Mouse (Mus musculus): ENCODE measurements around the gene Gns. TPM values are rescaled to one million over a fixed set of nuclear protein-coding genes. Genes with fewer than 3 reads are reported as not detected.

Gns gene
- total RNA-seq, 1 experiment from 2014 or later: 88.1 TPM

DNA sequence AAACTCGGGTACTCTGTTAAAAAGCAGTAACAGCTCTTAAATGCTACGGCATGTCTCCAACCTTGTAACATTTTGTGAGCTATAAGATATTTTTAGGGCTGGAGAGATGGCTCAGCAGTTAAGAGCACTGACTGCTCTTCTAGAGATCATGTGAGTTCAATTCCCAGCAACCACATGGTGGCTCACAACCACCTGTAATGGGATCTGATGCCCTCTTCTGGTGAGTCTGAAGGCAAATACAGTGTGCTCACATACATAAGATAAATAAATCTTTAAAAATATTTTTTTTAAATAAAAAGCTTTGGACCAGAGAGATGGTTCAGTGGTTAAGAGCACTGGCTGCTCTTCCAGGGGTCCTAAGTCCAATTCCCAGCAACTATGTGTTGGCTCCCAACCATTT, 4.5 kb upstream of the Gns start:
- ATAC-seq (replicated peaks; ENCODE audit: insufficient number of reproducible peaks, low FRiP score, low TSS enrichment, poor library complexity, severe bottlenecking): no peak

DNA sequence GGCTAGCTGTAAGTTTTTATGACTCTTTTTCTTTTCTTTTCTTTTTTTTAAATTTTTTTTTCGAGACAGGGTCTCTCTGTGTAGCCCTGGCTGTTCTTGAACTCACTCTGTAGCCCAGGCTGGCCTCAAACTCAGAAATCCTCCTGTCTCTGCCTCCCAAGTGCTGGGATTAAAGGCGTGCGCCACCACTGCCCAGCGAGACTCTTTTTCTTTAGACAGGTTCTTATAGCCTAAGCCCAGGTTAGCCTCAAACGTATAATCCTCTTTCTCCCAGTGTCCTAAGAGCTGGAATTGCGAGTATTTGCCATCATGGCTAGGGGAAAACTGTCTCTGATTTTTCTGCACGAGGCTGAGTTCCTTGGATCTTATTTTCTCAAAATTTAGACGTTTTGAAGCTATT, 1.7 kb upstream of the Gns start:
- no peak for ATAC-seq (replicated peaks; ENCODE audit: insufficient number of reproducible peaks, low FRiP score, low TSS enrichment, poor library complexity, severe bottlenecking)

DNA sequence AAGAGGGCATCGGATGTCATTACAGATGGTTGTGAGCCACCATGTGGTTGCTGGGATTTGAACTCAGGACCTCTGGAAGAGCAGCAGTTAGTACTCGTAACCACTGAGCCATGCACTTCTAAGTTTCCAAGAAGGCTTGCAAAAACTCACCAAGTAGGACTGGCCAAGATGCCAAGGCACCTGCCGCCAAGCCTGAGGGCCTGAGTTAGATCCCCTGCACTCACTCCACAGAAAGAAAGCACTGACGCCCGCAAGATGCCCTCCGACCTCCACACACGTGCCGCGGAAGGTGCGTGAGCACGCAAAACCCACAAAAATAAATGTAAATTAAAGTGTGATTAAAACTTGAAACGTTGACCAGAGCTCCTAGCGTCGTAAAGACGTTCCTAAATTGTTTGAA, 584 bp upstream of the Gns start:
- ATAC-seq (replicated peaks; ENCODE audit: insufficient number of reproducible peaks, low FRiP score, low TSS enrichment, poor library complexity, severe bottlenecking): no peak

DNA sequence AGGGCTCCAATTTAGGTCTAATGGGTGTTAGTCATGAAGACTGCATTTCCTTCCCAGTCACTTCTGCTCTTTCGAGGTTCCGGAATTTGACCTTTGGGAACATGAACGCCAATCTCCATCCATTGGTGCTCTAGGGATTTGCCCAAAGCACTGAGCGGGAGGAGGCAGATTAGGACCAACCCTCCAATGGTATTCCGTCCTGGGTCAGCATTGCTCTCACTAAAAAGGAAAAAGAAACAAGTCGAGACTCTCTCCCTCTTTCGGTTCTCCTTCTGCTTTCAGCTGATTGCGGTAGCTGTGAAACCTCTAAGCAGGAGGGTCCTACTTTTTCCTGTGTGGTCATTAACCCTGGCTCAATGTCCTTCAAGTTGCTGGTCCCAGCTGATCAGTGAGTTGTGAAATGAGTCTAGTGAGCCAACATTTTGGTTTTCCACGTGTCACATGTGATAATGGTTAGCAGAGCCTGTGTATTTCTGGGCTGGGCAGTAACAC, 937 bp downstream of the Gns start:
- peak; percentile 74 for ATAC-seq (replicated peaks; ENCODE audit: insufficient number of reproducible peaks, low FRiP score, low TSS enrichment, poor library complexity, severe bottlenecking)

DNA sequence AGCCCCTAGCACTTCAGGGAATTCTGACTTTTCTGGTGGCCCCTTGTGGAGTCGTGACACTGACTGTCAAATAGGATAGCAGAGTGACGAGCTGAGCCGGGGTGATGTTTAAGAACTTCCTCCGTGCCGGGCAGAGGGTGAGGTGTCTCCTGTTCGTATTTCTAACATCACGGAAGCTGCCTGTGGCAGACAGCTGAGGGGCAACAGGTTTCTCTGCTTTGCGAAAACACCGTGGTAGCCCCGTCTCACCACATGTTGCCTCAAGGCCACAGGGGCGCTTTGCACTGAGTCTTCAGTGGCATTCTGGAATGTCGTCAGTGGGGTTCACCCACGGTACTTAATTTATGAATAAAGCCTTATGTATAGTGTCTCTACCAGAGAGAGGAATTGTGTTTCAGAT, 2.4 kb downstream of the Gns start:
- ATAC-seq (replicated peaks; ENCODE audit: insufficient number of reproducible peaks, low FRiP score, low TSS enrichment, poor library complexity, severe bottlenecking): no peak

DNA sequence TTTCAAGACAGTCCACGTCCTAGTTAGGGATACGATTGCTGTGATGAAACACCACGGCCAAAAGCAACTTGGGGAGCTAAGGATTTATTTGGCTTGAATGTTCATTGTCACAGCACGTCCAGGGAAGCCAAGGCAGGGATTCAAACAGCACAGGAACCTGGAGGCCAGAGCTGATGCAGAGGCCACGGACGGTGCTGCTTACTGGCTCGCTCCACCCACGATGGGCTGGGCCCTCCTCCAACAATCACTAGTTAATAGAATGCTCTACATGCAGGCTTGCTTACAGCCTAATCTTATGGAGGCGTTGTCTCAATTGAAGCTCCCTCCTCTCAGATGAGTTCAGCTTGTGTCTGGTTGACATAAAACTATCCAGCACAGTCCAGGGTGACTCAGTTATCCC, 2.9 kb downstream of the Gns start:
- no peak for ATAC-seq (replicated peaks; ENCODE audit: insufficient number of reproducible peaks, low FRiP score, low TSS enrichment, poor library complexity, severe bottlenecking)

GRCm38 (mm10) chr10:121368783-121369465, 4.0 kb downstream of the Gns start:
- ATAC-seq (replicated peaks; ENCODE audit: insufficient number of reproducible peaks, low FRiP score, low TSS enrichment, poor library complexity, severe bottlenecking): no peak

DNA sequence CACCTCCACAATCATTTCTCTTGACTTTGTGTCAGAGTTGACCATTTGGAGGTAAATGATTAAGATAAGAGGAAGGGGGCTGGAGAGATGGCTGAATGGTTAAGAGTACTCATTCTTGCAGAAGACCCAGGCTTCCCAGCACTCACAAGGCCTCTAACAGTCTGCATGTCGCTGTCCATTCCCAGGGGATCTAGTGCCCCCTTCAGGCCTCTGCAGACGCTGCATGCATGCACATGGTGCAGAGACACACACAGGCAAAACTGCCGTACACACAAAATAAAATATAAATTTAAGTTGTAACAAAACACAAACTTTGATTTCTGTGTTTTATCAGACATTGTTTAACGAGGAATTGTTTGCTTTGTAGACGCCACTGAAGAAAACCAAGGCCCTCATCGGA, 5.9 kb downstream of the Gns start:
- no peak for ATAC-seq (replicated peaks; ENCODE audit: insufficient number of reproducible peaks, low FRiP score, low TSS enrichment, poor library complexity, severe bottlenecking)

GRCm38 (mm10) chr10:121374013-121374412, 9.1 kb downstream of the Gns start:
- ATAC-seq (replicated peaks; ENCODE audit: insufficient number of reproducible peaks, low FRiP score, low TSS enrichment, poor library complexity, severe bottlenecking): no peak

GRCm38 (mm10) chr10:121374693-121375620, 10.1 kb downstream of the Gns start:
- ATAC-seq (replicated peaks; ENCODE audit: insufficient number of reproducible peaks, low FRiP score, low TSS enrichment, poor library complexity, severe bottlenecking): peak; percentile 65

DNA sequence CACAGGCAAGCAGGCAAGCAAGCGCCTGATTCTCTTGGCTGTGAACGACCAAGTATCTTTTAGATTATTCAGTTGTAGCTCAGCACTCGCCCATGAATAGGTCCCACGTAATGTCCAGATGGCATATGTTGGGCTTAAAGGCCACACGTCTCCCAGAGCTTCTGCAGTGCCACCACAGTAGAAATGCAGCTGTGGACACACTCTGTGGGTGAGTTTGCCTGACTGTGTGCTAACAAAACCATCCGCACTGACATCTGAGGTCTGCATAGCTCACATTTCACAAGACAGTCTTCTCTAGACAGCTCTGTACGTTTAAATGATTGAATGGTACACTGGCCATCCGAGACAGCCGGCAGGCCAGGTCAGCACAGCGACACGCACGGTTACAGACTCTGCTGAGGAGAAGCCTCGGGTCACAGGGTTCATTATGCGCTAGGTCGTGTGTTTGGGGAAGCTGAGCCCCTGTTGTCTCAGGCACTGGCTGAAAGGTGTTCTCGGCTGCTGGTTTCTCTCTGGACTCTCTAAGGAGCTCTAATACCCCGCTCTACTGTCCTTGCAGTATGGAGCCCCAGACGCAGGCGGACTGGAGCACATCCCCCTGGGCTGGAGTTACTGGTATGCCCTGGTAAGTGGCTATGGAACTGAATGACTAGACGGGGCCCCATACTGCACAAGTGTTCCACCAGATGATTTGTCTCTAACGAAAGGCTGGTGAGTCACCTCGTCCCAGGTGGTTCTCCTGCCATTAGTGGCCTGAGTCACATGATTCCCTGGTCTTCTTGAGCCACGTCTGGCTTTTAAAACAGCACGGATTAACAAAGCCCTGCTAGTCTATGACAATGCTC, 11.0 kb downstream of the Gns start:
- ATAC-seq (replicated peaks; ENCODE audit: insufficient number of reproducible peaks, low FRiP score, low TSS enrichment, poor library complexity, severe bottlenecking): no peak

- ATAC-seq (replicated peaks; ENCODE audit: insufficient number of reproducible peaks, low FRiP score, low TSS enrichment, poor library complexity, severe bottlenecking): no peak
Measured at GRCm38 (mm10) chr10:121376530-121377271, 11.8 kb downstream of the Gns start.

DNA sequence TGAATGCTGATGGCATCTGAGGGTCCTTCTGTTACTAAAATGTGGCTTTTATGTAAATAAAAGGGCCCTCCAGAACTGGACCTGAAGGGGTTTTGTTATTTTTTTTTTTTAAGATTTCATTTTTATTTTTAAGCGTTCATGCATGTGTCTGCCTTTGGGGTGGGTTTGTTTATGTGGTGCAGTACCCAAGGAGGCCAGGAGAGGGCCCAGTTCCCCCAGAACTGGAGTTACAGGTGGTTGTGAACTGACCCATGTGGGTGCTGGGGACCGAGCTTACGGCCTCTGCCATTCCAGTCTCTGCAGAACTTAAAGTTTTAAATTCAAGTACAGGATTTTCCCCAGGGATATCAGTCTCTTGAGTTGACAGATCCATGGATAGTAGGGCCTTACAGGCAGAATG, 14.5 kb downstream of the Gns start:
- ATAC-seq (replicated peaks; ENCODE audit: insufficient number of reproducible peaks, low FRiP score, low TSS enrichment, poor library complexity, severe bottlenecking): no peak

DNA sequence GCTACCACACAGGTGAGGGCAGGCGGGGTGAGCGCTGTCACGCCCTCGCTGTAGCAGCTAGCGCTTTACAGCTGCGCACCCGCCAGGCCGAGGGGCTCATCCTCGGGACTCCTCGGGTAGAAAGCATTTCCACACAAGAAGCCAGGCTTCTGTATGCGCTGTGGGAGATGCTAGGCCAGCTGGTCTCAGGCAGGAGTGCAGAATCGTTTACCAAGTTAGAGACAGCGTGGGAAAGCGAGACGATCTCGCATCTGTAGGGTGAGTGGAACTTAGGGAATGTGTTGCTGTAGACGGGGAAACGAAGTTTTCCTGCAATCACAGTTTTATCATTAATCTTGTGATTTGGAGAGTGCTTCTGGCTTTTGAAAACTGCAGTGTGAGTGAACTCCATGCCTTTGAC, 16.4 kb downstream of the Gns start:
- no peak for ATAC-seq (replicated peaks; ENCODE audit: insufficient number of reproducible peaks, low FRiP score, low TSS enrichment, poor library complexity, severe bottlenecking)

GRCm38 (mm10) chr10:121384710-121385109, 19.8 kb downstream of the Gns start:
- no peak for ATAC-seq (replicated peaks; ENCODE audit: insufficient number of reproducible peaks, low FRiP score, low TSS enrichment, poor library complexity, severe bottlenecking)

DNA sequence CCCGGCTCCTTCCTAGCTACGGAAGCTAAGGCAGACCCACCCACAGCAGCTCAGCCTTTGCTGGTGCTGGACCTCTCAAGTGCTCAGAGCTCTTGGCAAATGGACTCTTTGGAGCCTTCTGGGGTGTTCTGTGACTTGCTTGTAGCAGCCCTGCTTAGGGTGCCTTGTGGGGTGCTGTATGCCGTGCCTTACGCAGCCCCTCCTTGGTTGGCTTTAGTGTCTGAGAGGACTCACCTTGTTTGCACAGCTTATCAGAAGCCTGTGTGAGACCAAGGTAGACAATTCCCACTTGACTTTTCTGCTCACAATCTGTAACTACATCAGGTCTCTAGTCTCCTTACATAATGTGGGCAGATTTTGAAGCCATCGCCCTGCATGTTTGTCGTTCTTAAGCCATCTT, 20.8 kb downstream of the Gns start:
- no peak for ATAC-seq (replicated peaks; ENCODE audit: insufficient number of reproducible peaks, low FRiP score, low TSS enrichment, poor library complexity, severe bottlenecking)

DNA sequence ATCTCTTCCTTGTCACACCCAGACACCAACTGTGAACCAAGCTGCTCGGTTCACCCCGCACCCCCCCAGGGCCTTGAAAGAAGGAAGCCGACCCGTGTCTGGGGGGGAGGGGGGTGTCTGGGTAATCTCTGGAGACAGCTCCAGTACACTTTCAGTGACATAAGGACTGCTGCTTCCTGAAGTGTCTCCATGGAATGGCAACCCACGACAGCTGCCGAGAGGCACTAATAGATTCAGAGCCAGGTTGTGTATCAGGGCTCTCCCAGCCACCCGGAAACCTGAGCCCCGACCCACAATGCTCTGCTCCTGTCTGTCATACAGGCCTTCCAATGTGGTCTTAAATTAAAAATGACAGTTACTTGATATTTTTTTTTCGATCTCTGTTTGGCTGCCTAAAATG, 21.5 kb downstream of the Gns start:
- no peak for ATAC-seq (replicated peaks; ENCODE audit: insufficient number of reproducible peaks, low FRiP score, low TSS enrichment, poor library complexity, severe bottlenecking)

DNA sequence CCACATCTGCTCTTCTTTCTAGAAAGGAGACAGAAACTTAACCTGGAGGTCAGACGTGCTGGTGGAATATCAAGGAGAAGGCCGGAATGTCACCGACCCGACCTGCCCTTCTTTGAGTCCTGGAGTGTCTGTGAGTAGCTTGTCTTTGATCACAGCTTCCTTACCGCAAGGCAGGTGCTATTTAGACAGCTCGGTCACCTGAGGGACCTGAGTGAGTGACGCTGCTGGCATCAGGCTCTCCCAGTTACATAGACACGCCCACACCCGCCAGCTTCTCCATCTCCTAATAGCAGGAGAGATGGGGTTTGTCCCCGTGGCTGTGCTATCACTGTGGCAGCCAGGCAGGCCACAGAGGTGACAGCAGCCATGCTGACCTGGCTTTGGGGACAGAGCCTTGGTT, 25.7 kb downstream of the Gns start:
- no peak for ATAC-seq (replicated peaks; ENCODE audit: insufficient number of reproducible peaks, low FRiP score, low TSS enrichment, poor library complexity, severe bottlenecking)

DNA sequence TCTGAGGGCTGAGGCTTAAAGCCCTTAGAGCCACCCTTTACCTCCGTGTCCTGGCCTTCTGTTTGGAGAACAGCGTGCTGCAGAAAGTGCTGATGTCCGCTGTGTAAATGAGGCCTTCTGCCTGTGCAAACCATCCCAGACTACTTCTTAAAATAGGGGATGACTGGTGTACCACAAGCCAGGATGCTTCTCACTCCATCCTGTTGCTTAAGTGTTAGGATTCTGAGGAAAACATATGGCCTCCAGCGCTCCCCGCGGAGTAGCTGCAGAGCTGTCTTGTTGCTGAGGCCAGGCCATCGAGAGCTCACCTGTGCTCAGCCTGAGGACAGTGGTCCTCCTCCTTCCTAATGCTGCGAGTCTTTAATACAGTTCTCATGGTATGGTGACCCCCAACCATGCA, 27.0 kb downstream of the Gns start:
- no peak for ATAC-seq (replicated peaks; ENCODE audit: insufficient number of reproducible peaks, low FRiP score, low TSS enrichment, poor library complexity, severe bottlenecking)
